21 mouse cellular contexts compared by ENCODE assay signal in the genomic region with DNA sequence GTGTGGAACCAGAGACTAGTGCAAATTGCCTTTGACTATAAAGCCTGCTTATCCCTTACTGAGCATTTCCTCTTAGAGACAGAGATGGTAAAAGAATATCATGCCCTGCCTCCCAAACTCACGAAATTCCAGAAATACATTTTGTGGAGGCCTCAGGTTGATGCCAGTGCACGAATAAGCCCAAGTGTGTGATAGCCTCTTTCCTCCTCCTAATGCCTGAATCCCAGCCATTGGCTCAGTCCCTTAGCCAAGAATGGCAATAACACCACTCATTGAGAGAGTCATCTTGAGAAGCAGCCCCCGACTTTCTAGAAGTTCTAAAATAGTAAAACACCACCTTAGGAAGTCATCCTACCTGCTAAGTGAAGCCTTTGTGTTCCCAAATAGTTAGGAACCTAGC.
DNase-seq lines count a peak whose midpoint lies in the region; ATAC-seq lines count a peak whose summit lies in the region.
"Had no signal": no experiment of that assay in that cellular context is flagged by ENCODE, and none has a peak within 500 bp of the region (broad histone marks: within the 10 kb centered on the region; RNA-seq: fewer than 3 reads in every experiment).

No protein-coding gene starts in this region.

- H3K27me3 ChIP-seq in heart, embryonic 12.5 days (replicated peaks): no peaks in the 10 kb centered on the region
- H3K27me3 ChIP-seq: Patski had no signal

- peak; percentile 72 for ATAC-seq in frontal cortex, adult (ENCODE audit: low TSS enrichment)
- no peak for ATAC-seq in heart, embryonic 12.5 days (ENCODE audit: insufficient number of reproducible peaks, low FRiP score)
- ATAC-seq: activated CD4-positive, CD25-positive, alpha-beta regulatory T cell, adult 4 months; CD4-positive, CD25-positive, alpha-beta regulatory T cell, adult 4 months; Patski had no signal

- H3K9ac ChIP-seq in heart, embryonic 12.5 days: no peak overlapping the region

- H3K4me2 ChIP-seq in heart, embryonic 12.5 days: no peak overlapping the region

- DNase-seq in frontal cortex, postnatal 36 days (ENCODE audit: low spot score in 2 of 2): no peak
- DNase-seq in brain, adult 2 months (ENCODE audit: low read depth, low spot score): peak; percentile 76
- DNase-seq in telencephalon, adult 2 months (ENCODE audit: low read depth, low spot score): peak; percentile 64
- no peak for DNase-seq in ovary, postnatal 36 days (ENCODE audit: low spot score)
- DNase-seq: adrenal gland, adult 2 months; adrenal gland, adult 8-10 months; adrenal gland, postnatal 10 days; adrenal gland, postnatal 14 days; adrenal gland, postnatal 25 days; adrenal gland, postnatal 36 days; B cell, adult 2 months; cerebellum, adult 11 months; cerebellum, adult 11-12 months; cerebellum, adult 18-20 months; cerebellum, adult 2 months had no signal

- H3K9me3 ChIP-seq in heart, embryonic 12.5 days (replicated peaks): no peaks in the 10 kb centered on the region

- H3K4me1 ChIP-seq in heart, embryonic 12.5 days (replicated peaks): no peaks in the 10 kb centered on the region

- no peaks in the 10 kb centered on the region for H3K36me3 ChIP-seq in heart, embryonic 12.5 days
- H3K36me3 ChIP-seq: G1E had no signal

- no peak overlapping the region for H3K4me3 ChIP-seq in heart, embryonic 12.5 days

- no peak overlapping the region for H3K27ac ChIP-seq in heart, embryonic 12.5 days (ENCODE audit: poor library complexity, severe bottlenecking)

- whole genome bisulfite sequencing in heart, embryonic 12.5 days: 78% methylated on average over 3 of the region's 3 CpGs

Comparison
In these comparisons a context has a peak if more than half of its experiments do, and no peak if none do; other contexts are left out.
1. DNase-seq: peak in brain, adult 2 months (single experiment) and telencephalon, adult 2 months (single experiment); none in frontal cortex, postnatal 36 days (0 of 2) and ovary, postnatal 36 days (single experiment).